Mouse (Mus musculus): ENCODE data around the gene Dock8.

Dock8 gene

DNA sequence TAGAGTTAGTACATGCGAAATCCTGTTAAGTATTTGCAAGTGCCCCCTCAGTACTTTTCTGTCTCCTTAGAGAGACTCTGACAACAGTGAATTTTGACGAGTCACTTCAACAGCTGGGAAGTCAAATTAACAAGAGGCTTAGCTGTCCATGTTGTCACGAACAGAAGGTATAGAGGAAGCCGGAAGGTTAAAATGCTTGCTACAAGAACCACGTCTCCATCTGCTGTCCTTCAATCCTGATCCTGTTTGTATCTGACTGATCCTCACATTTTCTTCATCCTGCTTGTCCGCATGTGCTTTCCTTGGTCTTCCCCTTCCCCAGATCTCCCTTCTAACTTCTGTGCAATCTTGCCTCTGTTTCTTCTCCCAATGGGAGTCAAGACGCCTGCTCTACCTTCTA, 53.8 kb downstream of the Dock8 start:
- POLR2A ChIA-PET: no interaction called here
- CTCF ChIA-PET: no interaction called here

DNA sequence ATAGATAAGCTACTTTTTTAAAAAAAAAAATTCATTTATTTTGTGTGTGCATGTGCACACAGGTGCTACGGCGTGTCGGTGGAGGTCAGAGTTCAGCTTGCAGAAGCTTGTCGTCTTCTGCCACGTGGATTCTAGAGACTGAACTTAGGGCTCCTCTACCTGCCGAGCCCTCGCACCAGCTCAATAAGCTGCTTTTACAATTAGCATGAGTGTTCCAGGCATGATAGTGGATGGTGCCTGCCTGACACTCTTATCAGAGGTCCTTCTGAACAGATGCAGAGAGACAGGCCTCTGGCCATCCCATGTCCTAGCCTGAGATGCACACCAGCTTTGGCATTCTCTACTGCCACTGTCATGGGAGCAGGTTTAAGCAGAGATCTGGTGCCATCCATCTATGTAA, 55.7 kb downstream of the Dock8 start:
- ChIA-PET POLR2A (no interaction called here), CTCF (interaction anchor here in 1 of 4 experiments (0.6 to 0.7 kb wide), 2 partner anchors 54 to 292 kb away, joined by 3 read pairs; no protein-coding TSS in a partner anchor)

DNA sequence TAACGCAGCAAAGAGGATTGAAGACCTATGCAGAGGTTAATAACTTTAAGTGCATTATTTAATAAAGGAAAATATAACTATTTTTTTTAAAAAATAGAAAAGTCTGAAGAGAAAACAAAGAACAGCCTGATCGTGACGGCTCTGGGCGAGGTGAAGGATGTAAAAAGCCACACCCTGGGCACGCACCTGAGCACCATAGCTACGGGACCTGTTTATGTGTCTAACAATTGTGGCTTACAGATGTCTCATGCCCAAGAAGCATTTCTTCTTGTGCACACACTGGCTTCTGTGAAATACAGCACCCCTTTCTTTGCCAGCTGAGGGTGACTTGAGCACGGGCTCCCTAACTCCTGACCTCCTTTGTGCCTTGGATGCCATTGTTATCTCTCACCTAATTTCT, 56.2 kb downstream of the Dock8 start:
- ChIA-PET POLR2A (no interaction called here), CTCF (interaction anchor here in 1 of 4 experiments (0.6 to 0.7 kb wide), 2 partner anchors 54 to 291 kb away, joined by 3 read pairs; no protein-coding TSS in a partner anchor)

DNA sequence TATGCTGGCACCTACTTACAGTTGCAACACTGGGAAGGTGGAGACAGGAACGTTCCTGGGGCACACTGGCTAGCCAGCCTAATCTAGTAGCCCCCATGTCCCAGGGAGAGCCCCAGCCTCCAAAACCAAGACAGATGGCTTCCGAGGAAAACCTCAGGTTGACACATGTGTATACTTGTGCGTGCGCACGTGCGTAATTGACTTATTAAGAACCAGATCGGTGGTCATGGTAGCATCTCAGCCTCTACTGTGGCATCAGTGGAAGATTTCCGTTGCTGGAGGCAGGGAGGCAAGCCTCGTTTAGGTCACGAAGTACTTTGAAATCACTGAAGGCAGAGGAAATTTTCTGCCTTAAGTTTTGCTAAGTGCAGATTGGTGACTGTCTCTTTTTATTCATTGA, 56.9 kb downstream of the Dock8 start:
- CTCF ChIA-PET: no interaction called here

DNA sequence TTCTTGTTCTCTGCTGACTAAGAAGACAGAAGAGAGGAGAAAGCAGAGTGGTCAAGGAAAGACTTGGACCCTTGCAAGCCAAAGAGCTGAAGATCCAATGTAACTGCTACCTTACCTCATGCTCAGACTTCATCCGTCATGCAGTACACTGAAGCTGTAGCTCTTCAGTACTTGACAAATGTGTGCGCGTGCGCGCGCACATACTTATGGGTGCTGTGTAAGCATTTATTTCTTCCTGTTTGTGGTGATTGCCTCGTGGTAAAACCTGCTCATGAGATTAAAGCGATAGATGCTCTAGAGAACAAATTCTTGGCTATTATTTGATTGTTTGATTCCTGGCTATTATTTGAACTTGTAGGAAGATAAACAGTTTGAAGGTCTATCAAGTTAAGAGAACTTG, 58.5 kb downstream of the Dock8 start:
- CTCF ChIA-PET: interaction anchor here in 1 of 4 experiments (0.6 kb wide), 1 partner anchor 50 kb away, joined by 3 read pairs; no protein-coding TSS in a partner anchor
- POLR2A ChIA-PET: interaction anchor here in 1 of 4 experiments (0.8 kb wide), 1 partner anchor 65 kb away, joined by 3 read pairs; no protein-coding TSS in a partner anchor

More for the DNA sequence above, 56.9 kb downstream of the Dock8 start:
- POLR2A ChIA-PET: no interaction called here

DNA sequence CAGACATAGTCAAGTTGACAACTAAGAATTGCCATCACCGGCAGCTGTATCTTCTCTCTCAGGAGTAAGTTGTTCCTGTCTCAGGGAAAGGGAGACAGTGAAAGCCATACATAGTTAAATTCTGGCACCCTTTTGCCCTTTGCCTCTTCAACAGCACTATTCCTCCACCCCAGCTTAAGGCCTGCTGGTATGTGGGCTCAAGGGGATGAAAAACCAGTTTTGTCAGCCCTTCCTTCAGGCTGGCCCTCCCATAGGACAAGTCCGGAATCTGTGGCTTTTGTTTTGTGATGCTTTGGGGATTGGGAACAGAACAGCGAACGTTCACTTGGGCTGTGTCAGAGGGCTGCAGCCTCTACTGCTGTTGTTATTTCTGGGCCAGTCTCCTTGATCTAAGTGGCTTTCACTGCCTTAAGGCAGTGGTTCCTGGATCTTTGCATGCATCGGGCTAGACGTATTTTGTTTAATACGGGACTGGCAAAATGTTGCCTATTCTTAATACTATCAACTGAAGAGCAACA, 60.6 kb downstream of the Dock8 start:
- ChIA-PET POLR2A (interaction anchor here in 2 of 4 experiments (0.7 to 1.9 kb wide), 2 partner anchors 19 to 98 kb away, joined by 3 read pairs; partner anchors contain the start of gene Cbwd1 (in 1 of the 2)), CTCF (interaction anchor here in 2 of 4 experiments (0.6 to 1.4 kb wide), 3 partner anchors 331 to 416 kb away, joined by 3 to 4 read pairs (median 3); no protein-coding TSS in a partner anchor)

DNA sequence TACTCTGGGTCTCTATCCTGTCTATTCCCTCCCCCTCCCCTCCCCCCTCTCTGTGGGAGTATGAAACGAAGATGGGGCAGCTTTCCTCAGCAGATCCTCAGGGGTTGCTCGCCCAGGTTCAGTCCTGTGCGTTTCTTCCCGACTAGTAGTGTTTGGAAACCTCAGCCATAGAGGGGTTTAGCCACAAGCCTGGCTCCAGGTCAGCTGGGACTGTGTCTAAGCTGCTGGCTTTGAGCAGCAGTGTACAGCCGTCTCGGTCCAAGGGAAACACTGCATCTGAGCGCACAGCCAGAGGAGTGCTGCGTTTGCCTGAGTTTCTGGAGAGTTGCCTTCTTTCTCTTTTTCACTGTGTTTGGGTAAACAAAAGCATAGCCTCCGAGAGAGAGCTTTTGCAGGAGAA, 61.0 kb downstream of the Dock8 start:
- CTCF ChIA-PET: interaction anchor here in 2 of 4 experiments (0.6 to 1.4 kb wide), 2 partner anchors 31 to 391 kb away, joined by 3 read pairs; no protein-coding TSS in a partner anchor
- POLR2A ChIA-PET: interaction anchor here in 2 of 4 experiments (0.7 to 1.9 kb wide), 3 partner anchors 19 to 99 kb away, joined by 3 read pairs; partner anchors contain the start of gene Cbwd1 (in 1 of the 2)

DNA sequence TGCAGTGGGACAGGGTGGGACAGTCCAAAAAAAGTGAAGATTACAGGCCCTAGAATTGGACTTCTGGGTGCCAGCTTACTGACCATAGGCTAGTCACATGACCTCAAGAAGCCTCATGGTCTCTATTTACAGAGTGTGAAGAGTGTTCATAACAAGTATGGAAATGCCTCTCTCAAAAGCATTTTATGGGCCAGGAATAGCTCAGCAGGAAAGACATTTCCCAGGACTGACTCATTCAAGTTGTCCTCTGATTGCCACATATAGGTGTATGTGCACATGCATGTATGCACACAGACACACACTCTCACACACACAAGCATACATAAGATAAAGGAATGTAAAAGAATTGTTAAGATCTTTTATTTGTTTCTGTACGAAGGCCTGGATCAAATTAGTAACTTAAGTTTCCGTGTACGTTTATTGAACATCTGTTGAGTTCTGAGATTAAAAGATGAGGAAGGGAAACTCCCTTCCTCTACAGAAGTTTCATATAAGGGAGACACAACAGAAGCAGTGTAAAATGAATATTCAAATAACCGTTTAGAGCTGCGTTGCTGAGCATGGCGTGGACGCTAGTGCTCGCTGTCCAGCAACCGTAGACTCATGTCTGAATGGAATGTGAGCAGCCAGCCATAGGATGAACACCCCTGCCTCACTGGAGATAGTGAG, 63.0 kb downstream of the Dock8 start:
- POLR2A ChIA-PET: interaction anchor here in 2 of 4 experiments (0.5 to 0.6 kb wide), 2 partner anchors 38 to 45 kb away, joined by 3 to 6 read pairs; no protein-coding TSS in a partner anchor
- CTCF ChIA-PET: no interaction called here

DNA sequence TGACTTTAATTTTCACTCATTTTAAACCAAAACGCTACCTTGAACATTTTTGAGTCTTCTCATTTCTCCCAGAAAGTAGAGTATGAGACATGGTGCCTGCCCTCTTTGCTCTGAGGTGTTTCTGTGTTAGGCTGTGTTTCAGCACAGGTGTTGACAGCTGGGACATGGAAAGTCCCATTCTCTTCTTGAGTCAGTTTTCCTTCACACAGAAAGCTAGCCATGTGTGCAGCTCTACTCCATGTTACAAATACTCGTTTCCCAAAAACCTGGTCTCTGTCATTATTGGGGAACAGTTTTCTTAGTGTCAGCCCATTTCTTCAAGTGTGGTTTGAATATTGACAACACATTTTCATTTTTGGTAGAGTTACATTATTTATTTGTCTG, 63.5 kb downstream of the Dock8 start:
- POLR2A ChIA-PET: interaction anchor here in 1 of 4 experiments (0.6 kb wide), 1 partner anchor 45 kb away, joined by 3 read pairs; no protein-coding TSS in a partner anchor

GRCm38 (mm10) chr19:25066229-25066628, 66.9 kb downstream of the Dock8 start:
- POLR2A ChIA-PET: no interaction called here
- CTCF ChIA-PET: no interaction called here

More for the DNA sequence above, 63.5 kb downstream of the Dock8 start:
- CTCF ChIA-PET: no interaction called here

- ChIA-PET POLR2A (no interaction called here), CTCF (no interaction called here)
Measured at GRCm38 (mm10) chr19:25068518-25068917, 69.2 kb downstream of the Dock8 start.

DNA sequence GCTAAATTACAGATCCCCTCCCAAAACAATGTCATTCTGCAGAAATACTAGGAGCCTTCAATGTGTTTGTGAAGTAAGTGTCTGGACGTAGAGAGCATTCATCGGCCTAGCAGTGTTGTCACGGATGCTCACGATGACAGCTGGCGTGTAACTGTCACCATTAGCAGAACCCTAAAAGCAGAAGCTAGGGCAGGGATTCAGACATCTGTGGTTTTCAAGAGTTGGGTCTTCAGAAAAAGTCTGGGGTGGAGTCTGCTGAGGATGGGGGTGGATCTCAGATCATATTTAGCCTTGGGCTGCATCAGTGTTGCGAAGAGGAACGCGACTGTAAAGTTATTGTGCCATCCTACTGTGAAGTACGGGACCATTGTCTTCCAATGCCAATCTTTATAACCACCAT, 73.2 kb downstream of the Dock8 start:
- ChIA-PET POLR2A (no interaction called here), CTCF (no interaction called here)

GRCm38 (mm10) chr19:25074741-25075140, 75.4 kb downstream of the Dock8 start:
- POLR2A ChIA-PET: interaction anchor here in 1 of 4 experiments (0.6 kb wide), 1 partner anchor 31 kb away, joined by 3 read pairs; no protein-coding TSS in a partner anchor
- CTCF ChIA-PET: no interaction called here

- ChIA-PET CTCF (no interaction called here), POLR2A (no interaction called here)
Measured at GRCm38 (mm10) chr19:25077636-25078035, 78.3 kb downstream of the Dock8 start.

DNA sequence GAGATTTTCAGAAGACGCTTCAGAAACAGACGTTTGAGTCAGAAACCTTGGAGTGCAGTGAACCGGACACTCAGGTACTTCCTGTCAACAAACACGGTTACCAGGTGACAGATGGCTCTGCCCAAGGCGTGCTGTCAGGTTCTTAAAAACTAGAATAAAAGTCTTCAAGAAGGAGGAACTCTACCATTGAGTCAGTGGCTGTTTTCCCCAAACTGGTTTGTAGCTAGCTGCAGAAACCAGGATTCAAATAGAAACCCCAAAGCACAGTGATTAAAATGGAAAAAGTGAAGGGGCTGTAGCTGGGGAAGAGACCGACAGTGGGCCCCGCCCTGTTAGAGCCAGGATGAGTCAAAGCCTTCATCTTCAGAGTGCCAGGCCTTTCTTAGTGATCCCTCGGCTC, 78.8 kb downstream of the Dock8 start:
- CTCF ChIA-PET: no interaction called here

GRCm38 (mm10) chr19:25080166-25080565, 80.8 kb downstream of the Dock8 start:
- CTCF ChIA-PET: interaction anchor here in 1 of 4 experiments (0.8 kb wide), 1 partner anchor 27 kb away, joined by 5 read pairs; no protein-coding TSS in a partner anchor
- POLR2A ChIA-PET: interaction anchor here in 1 of 4 experiments (1.1 kb wide), 1 partner anchor 119 kb away, joined by 3 read pairs; the partner anchor contains the start of gene Cbwd1

More for the DNA sequence above, 78.8 kb downstream of the Dock8 start:
- POLR2A ChIA-PET: interaction anchor here in 1 of 4 experiments (1.1 kb wide), 1 partner anchor 17 kb away, joined by 3 read pairs; no protein-coding TSS in a partner anchor

DNA sequence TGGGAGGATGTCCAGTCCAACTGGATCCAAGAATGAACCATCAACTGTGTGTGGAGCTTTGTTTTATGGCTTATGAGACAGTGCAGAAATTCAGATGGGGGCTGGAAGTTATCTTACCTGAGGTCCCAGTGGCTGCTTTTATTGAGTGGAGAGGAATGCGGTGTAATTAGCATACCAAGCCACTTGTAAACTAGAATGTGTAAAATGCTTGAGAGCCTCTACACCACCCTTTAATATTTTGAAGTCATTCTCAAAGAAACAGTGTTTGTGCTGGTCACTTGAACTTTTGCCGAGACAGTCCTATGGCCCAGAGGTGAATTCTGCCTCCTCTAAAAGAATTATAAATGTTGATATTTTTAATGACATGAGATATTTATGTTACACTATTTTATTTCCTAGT, 83.5 kb downstream of the Dock8 start:
- CTCF ChIA-PET: no interaction called here
- POLR2A ChIA-PET: no interaction called here

DNA sequence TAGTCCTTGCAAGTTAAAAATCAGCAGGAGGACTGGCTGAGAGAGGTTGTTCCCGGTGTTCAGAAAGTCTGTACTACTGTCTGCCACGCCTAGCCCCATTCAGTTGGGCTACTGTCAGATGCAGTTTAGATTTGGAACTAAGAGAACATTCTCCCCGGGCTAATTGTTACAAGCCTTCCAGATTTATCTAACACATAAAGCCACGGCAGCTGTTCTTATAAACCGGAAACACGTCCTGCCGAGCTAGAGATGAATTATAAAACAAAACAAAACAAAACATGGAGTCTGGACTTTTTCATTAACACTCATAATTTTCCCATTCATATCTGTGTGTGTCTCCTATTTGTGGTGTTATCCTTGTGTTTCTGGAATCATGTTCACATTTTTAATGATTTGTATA, 87.8 kb downstream of the Dock8 start:
- CTCF ChIA-PET: interaction anchor here in 1 of 4 experiments (0.6 kb wide), 1 partner anchor 566 kb away, joined by 7 read pairs; no protein-coding TSS in a partner anchor
- POLR2A ChIA-PET: no interaction called here

DNA sequence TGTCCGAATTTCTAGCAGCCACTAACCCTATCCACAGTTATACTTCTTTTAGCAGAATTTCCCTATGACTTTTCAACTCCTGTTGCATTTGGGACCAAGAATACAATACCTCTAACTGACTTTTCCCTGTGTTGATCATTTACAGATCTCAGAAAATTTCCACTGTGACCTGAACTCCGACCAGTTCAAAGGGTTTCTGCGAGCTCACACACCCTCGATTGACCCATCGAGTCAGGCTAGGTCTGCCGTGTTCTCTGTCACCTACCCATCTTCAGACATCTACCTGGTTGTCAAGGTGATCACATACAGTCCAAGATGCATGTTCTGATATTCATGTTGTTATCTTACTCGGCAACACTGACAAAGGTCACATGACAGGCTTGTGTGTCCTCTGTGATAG, 90.4 kb downstream of the Dock8 start:
- ChIA-PET POLR2A (no interaction called here), CTCF (no interaction called here)

DNA sequence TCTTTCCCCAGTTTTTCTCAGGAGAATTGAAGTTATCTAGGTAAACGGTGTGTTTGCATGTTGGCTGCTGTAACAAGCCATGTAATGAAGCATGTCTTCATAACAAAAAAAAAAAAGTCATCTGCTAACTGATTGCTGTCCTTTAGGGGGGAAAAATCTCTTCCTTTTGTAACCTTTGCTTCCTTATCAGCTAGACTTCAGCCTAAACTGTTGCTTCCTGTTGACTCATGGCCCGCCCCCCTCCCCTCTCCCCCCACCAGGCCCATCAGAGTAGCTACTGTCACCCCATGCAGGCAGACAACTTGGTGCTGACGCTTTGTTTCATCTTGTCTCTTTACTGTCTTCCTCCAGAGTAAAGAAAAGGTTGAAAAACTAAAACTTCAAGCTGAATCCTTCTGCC, 95.8 kb downstream of the Dock8 start:
- POLR2A ChIA-PET: no interaction called here
- CTCF ChIA-PET: no interaction called here

Data from embryonic stem cell, embryonic (primary cell).